Mouse (Mus musculus): Measurements from ENCODE around the gene Rnf149. TPM values are rescaled to one million over a fixed set of nuclear protein-coding genes. Genes with fewer than 3 reads are reported as not detected.

Gene Rnf149
- polyA plus RNA-seq, 2 experiments = 27.0 to 29.3 TPM

DNA sequence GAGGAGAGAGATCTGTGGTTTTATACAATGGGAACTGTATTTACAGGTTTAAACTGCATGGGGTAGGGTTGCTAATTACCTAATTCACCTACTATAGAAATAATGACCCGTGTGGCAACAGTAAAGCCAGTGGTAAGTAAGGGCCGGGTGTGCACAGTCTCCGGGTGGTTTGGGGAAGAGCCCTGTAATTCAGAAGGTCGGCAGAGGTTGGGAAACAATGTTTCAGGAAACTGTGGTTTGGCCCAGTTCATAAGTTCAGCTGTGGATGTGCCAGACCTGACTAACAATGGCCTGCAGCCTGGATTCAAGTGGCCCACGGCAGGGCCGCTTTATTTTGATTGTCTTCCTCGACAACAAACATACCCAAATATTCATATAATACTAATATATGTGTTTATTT, 51.4 kb downstream of the Rnf149 start:
- H3K27me3 ChIP-seq (ENCODE audit: control insufficient read depth, insufficient read depth, low read length) = no peaks in the 10 kb centered on the region
- no peak for TF ChIP-seq POLR2A (IDR thresholded peaks at IDR 0.05; ENCODE audit: borderline replicate concordance, extremely low read depth, insufficient read depth, insufficient read length)
- H3K9me3 ChIP-seq (ENCODE audit: control insufficient read depth, low read length) = no peaks in the 10 kb centered on the region
- no peak overlapping the region for H3K4me3 ChIP-seq (replicated peaks; ENCODE audit: low read length)
- ATAC-seq (ENCODE audit: low FRiP score, low read depth) (no peak), DNase-seq (ENCODE audit: low spot score) (no peak)
- no peak overlapping the region for H3K27ac ChIP-seq (replicated peaks; ENCODE audit: low read depth, low read length)
- no peak overlapping the region for H3K9ac ChIP-seq (ENCODE audit: low read depth, low read length, severe bottlenecking)
- WGBS = 64% methylated on average over 7 of the region's 7 CpGs
- no peak overlapping the region for H3K4me2 ChIP-seq (replicated peaks; ENCODE audit: low read depth, low read length, severe bottlenecking)
- H3K4me1 ChIP-seq (ENCODE audit: control insufficient read depth, insufficient read depth, low read length) = no peaks in the 10 kb centered on the region
- no peaks in the 10 kb centered on the region for H3K36me3 ChIP-seq (ENCODE audit: control insufficient read depth, insufficient read depth, low read length)

GRCm38 (mm10) chr1:39522519-39522918, 54.7 kb downstream of the Rnf149 start:
- Histone ChIP-seq H3K4me2 (replicated peaks; ENCODE audit: low read depth, low read length, severe bottlenecking) (no peak overlapping the region), H3K36me3 (ENCODE audit: control insufficient read depth, insufficient read depth, low read length) (no peaks in the 10 kb centered on the region), H3K9me3 (ENCODE audit: control insufficient read depth, low read length) (no peaks in the 10 kb centered on the region), H3K4me3 (replicated peaks; ENCODE audit: low read length) (no peak overlapping the region), H3K27me3 (ENCODE audit: control insufficient read depth, insufficient read depth, low read length) (no peaks in the 10 kb centered on the region), H3K9ac (ENCODE audit: low read depth, low read length, severe bottlenecking) (no peak overlapping the region), H3K4me1 (ENCODE audit: control insufficient read depth, insufficient read depth, low read length) (no peaks in the 10 kb centered on the region), H3K27ac (replicated peaks; ENCODE audit: low read depth, low read length) (no peak overlapping the region)
- WGBS = 29% methylated on average over 5 of the region's 5 CpGs
- ATAC-seq (ENCODE audit: low FRiP score, low read depth) (no peak), DNase-seq (ENCODE audit: low spot score) (peak; percentile 64)
- TF ChIP-seq POLR2A (IDR thresholded peaks at IDR 0.05; ENCODE audit: borderline replicate concordance, extremely low read depth, insufficient read depth, insufficient read length) = no peak

GRCm38 (mm10) chr1:39521326-39521725, 55.9 kb downstream of the Rnf149 start:
- DNase-seq (ENCODE audit: low spot score) (no peak), ATAC-seq (ENCODE audit: low FRiP score, low read depth) (no peak)
- H3K27ac ChIP-seq (replicated peaks; ENCODE audit: low read depth, low read length) = no peak overlapping the region
- H3K27me3 ChIP-seq (ENCODE audit: control insufficient read depth, insufficient read depth, low read length) = no peaks in the 10 kb centered on the region
- WGBS = 91% methylated on average over 7 of the region's 7 CpGs
- H3K4me3 ChIP-seq (replicated peaks; ENCODE audit: low read length) = no peak overlapping the region
- H3K4me2 ChIP-seq (replicated peaks; ENCODE audit: low read depth, low read length, severe bottlenecking) = no peak overlapping the region
- no peak for TF ChIP-seq POLR2A (IDR thresholded peaks at IDR 0.05; ENCODE audit: borderline replicate concordance, extremely low read depth, insufficient read depth, insufficient read length)
- H3K9me3 ChIP-seq (ENCODE audit: control insufficient read depth, low read length) = no peaks in the 10 kb centered on the region
- H3K36me3 ChIP-seq (ENCODE audit: control insufficient read depth, insufficient read depth, low read length) = no peaks in the 10 kb centered on the region
- H3K4me1 ChIP-seq (ENCODE audit: control insufficient read depth, insufficient read depth, low read length) = no peaks in the 10 kb centered on the region
- no peak overlapping the region for H3K9ac ChIP-seq (ENCODE audit: low read depth, low read length, severe bottlenecking)

DNA sequence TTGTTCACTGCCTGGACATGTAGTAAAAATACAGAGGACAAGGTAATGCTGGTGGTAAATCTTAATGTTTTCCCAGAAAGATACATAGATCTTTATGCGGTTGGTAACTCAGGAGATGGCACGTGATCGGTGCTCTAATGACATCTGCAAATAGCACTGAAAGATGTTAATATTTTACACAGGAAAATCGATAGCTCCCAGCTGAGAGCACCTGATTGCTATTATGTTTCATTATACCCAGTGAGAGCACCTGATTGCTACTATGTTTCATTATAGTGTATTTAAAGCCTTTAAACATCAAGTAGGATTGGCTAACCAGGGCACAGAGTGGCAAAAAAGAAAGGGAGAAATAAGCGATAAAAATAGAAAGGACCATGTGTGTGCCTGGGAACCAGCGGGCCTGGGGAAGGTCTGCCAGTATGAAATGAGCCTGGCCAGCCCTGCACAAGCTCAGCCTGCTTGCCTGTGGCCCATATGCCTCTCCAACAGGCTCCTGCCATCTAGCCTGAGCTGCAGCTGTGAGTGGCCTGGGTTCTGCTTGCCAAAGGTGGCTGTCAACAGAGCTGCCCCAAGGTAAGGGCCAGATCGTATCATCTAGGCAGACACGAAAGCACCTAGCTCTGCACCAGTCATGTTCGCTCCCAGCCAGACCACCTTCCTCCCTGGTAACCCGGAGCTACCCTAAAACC, 61.8 kb downstream of the Rnf149 start:
- ATAC-seq (ENCODE audit: low FRiP score, low read depth) (no peak), DNase-seq (ENCODE audit: low spot score) (no peak)
- Histone ChIP-seq H3K27me3 (ENCODE audit: control insufficient read depth, insufficient read depth, low read length) (no peaks in the 10 kb centered on the region), H3K4me1 (ENCODE audit: control insufficient read depth, insufficient read depth, low read length) (0 out of 2 replicates have a peak, but pooled peaks cover 4% of the 10 kb centered on the region), H3K9me3 (ENCODE audit: control insufficient read depth, low read length) (no peaks in the 10 kb centered on the region), H3K4me2 (replicated peaks; ENCODE audit: low read depth, low read length, severe bottlenecking) (no peak overlapping the region), H3K36me3 (ENCODE audit: control insufficient read depth, insufficient read depth, low read length) (no peaks in the 10 kb centered on the region), H3K27ac (replicated peaks; ENCODE audit: low read depth, low read length) (no peak overlapping the region), H3K4me3 (replicated peaks; ENCODE audit: low read length) (no peak overlapping the region), H3K9ac (ENCODE audit: low read depth, low read length, severe bottlenecking) (no peak overlapping the region)
- TF ChIP-seq POLR2A (IDR thresholded peaks at IDR 0.05; ENCODE audit: borderline replicate concordance, extremely low read depth, insufficient read depth, insufficient read length) = no peak
- WGBS = 55% methylated on average over 10 of the region's 10 CpGs

DNA sequence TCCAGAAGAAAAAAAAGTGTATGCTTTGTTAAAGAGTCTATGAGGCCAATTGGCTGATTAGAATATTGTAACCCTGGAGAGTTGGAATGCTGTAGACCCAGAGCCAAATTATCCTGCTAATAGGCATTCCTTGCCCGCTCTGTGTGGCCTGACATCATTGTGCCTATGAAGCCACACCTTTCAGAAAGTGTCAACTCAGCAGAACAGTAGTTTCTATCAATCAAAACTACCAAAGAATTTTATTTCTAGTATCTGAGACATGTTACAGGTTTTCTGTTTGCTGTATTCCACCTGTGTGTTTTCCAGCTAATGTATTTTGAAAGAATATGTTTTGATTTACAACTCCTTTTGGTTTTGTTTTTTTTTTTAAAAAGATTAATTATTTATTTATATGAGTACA, 65.0 kb downstream of the Rnf149 start:
- no peak overlapping the region for H3K27ac ChIP-seq (replicated peaks; ENCODE audit: low read depth, low read length)
- no peak overlapping the region for H3K4me2 ChIP-seq (replicated peaks; ENCODE audit: low read depth, low read length, severe bottlenecking)
- H3K4me3 ChIP-seq (replicated peaks; ENCODE audit: low read length) = no peak overlapping the region
- no peaks in the 10 kb centered on the region for H3K27me3 ChIP-seq (ENCODE audit: control insufficient read depth, insufficient read depth, low read length)
- H3K36me3 ChIP-seq (ENCODE audit: control insufficient read depth, insufficient read depth, low read length) = no peaks in the 10 kb centered on the region
- ATAC-seq (ENCODE audit: low FRiP score, low read depth) (no peak), DNase-seq (ENCODE audit: low spot score) (no peak)
- H3K9ac ChIP-seq (ENCODE audit: low read depth, low read length, severe bottlenecking) = no peak overlapping the region
- no peak for TF ChIP-seq POLR2A (IDR thresholded peaks at IDR 0.05; ENCODE audit: borderline replicate concordance, extremely low read depth, insufficient read depth, insufficient read length)
- 75% methylated on average over 1 of the region's 1 CpGs for WGBS
- no peaks in the 10 kb centered on the region for H3K9me3 ChIP-seq (ENCODE audit: control insufficient read depth, low read length)
- 0 out of 2 replicates have a peak, but pooled peaks cover 4% of the 10 kb centered on the region for H3K4me1 ChIP-seq (ENCODE audit: control insufficient read depth, insufficient read depth, low read length)
